Mouse (Mus musculus) hindbrain, embryonic 11.5 days (tissue): ENCODE data around the gene Fez2. TPM values are rescaled to one million over a fixed set of nuclear protein-coding genes. Genes with fewer than 3 reads are reported as not detected.

Source experiments
- ATAC-seq: fragments of 200-750 bp; cut with Nextera tagmentation; 2 replicates; pipeline ENCODE4 v1.8.0; 2017; ENCODE audit warnings: mild to moderate bottlenecking, moderate TSS enrichment, moderate library complexity; ENCODE audit not compliant: low FRiP score
- DNase-seq: peaks from one replicate; pipeline ENCODE4 v3.0.0-alpha.2; 2015; ENCODE audit warnings: low spot score
- H3K27ac ChIP-seq: fragments of 300-500 bp; sonication (generic); 2 replicates; pipeline ENCODE4 v1.5.1; 2014; ENCODE audit warnings: mild to moderate bottlenecking, low read depth, low read length
- H3K27me3 ChIP-seq: fragments of 300-500 bp; sonication (generic); 2 replicates; pipeline ENCODE4 v1.6.1; 2014; ENCODE audit warnings: mild to moderate bottlenecking, low read length, moderate library complexity, mixed read lengths; ENCODE audit not compliant: control insufficient read depth, insufficient read depth
- H3K36me3 ChIP-seq: fragments of 300-500 bp; sonication (generic); 2 replicates; pipeline ENCODE4 v1.6.1; 2014; ENCODE audit warnings: mild to moderate bottlenecking, low read length, moderate library complexity, mixed read lengths; ENCODE audit not compliant: control insufficient read depth, insufficient read depth
- H3K4me1 ChIP-seq: fragments of 300-500 bp; sonication (generic); replicated peaks from 2 replicates; pipeline ENCODE4 v1.6.1; 2014; ENCODE audit warnings: low read length, mixed read lengths; ENCODE audit not compliant: control insufficient read depth, insufficient read depth
- H3K4me2 ChIP-seq: fragments of 300-500 bp; sonication (generic); replicated peaks from 2 replicates; pipeline ENCODE4 v1.6.1; 2014; ENCODE audit warnings: mild to moderate bottlenecking, low read depth, low read length
- H3K4me3 ChIP-seq: fragments of 300-500 bp; sonication (generic); 2 replicates; pipeline ENCODE4 v1.5.1; 2014; ENCODE audit warnings: low read depth, low read length
- H3K9ac ChIP-seq: fragments of 300-500 bp; sonication (generic); 2 replicates; pipeline ENCODE4 v1.6.1; 2014; ENCODE audit warnings: low read depth, low read length
- H3K9me3 ChIP-seq: fragments of 300-500 bp; sonication (generic); 2 replicates; pipeline ENCODE4 v1.6.1; 2016; ENCODE audit warnings: low read length; ENCODE audit not compliant: control insufficient read depth
- WGBS: fragments of 180-500 bp; shearing (Covaris S2); extraction: QIAGEN DNeasy Blood & Tissue Kit; methylation state at CpG from one replicate; pipeline ENCODE4 v1.1.7; 2014; 5-methylcytosine and 5-hydroxymethylcytosine counted together
- polyA plus RNA-seq: library from polyadenylated mRNA; unstranded; fragments of >200 nt; fragmentation: Nextera tagmentation; extraction: Ambion mirVana; gene quantifications from 2 replicates; pipeline ENCODE4 v1.2.1, GENCODE M21; 2014

Gene Fez2
- polyA plus RNA-seq, 1 experiment from 2014 or later: 52.4 TPM

GRCm38 (mm10) chr17:78451886-78452285 is 33.9 kb upstream of the Fez2 start:
- no peak for DNase-seq
- 88% methylated on average over 6 of the region's 6 CpGs for WGBS

DNA sequence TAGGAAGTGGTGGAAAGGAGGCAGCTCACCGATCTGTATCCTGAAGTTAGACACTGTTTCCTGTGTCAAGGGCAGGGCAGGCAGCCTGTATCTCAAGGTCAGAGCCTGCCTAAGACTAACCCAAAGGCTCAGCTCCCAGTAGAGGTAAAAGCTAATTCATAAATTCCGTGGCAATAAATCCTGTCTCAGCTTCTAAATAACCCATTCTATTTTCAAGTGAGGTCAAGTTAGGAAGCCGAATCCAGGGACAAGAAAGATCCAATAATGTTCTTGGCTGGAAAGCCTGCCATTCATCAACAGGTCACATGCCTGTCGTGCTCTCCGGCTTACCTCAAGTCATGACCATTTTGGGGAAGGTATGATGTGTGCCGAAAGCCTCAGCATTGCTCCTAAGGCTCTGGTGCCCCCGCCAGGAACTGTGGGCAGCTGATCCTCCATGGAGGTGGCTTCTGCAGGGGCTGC is 33.4 kb upstream of the Fez2 start:
- Histone ChIP-seq H3K36me3 (no peaks in the 10 kb centered on the region), H3K4me1 (no peaks in the 10 kb centered on the region), H3K9ac (no peak overlapping the region), H3K27ac (no peak overlapping the region), H3K4me2 (no peak overlapping the region), H3K4me3 (no peak overlapping the region), H3K27me3 (no peaks in the 10 kb centered on the region), H3K9me3 (no peaks in the 10 kb centered on the region)
- DNase-seq (no peak), ATAC-seq (no peak)
- WGBS: 79% methylated on average over 7 of the region's 7 CpGs

More at GRCm38 (mm10) chr17:78451886-78452285, 33.9 kb upstream of the Fez2 start:
- no peaks in the 10 kb centered on the region for H3K9me3 ChIP-seq
- ATAC-seq: no peak
- H3K36me3 ChIP-seq: no peaks in the 10 kb centered on the region
- no peaks in the 10 kb centered on the region for H3K27me3 ChIP-seq
- H3K4me2 ChIP-seq: no peak overlapping the region
- H3K4me3 ChIP-seq: no peak overlapping the region
- H3K9ac ChIP-seq: no peak overlapping the region
- no peaks in the 10 kb centered on the region for H3K4me1 ChIP-seq
- no peak overlapping the region for H3K27ac ChIP-seq

- ATAC-seq: no peak
- H3K4me1 ChIP-seq: no peaks in the 10 kb centered on the region
Observed at GRCm38 (mm10) chr17:78449635-78450197, 31.8 kb upstream of the Fez2 start.

GRCm38 (mm10) chr17:78444826-78445225 is 26.9 kb upstream of the Fez2 start:
- H3K4me3 ChIP-seq: no peak overlapping the region

More at GRCm38 (mm10) chr17:78449635-78450197, 31.8 kb upstream of the Fez2 start:
- H3K4me2 ChIP-seq: no peak overlapping the region
- H3K9me3 ChIP-seq: no peaks in the 10 kb centered on the region
- no peaks in the 10 kb centered on the region for H3K27me3 ChIP-seq
- no peak overlapping the region for H3K4me3 ChIP-seq
- H3K36me3 ChIP-seq: no peaks in the 10 kb centered on the region
- H3K27ac ChIP-seq: no peak overlapping the region
- 62% methylated on average over 13 of the region's 13 CpGs for WGBS
- DNase-seq: no peak
- no peak overlapping the region for H3K9ac ChIP-seq

DNA sequence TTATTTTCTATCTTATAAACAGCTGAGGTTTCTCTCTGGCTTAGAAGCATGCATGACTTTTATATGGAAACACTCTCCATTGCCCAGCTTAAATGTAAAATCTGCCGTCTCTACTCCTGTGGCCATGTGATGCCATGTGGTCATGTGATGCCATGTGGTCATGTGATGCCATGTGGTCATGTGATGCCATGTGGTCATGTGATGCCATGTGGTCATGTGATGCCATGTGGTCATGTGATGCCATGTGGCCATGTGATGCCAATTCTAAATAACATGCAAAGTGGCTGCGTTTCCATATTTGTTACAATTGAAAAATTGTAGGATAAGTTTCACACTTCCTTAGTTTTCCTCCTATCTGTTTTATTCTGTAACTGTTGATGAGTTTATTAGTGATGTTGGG is 22.8 kb upstream of the Fez2 start:
- H3K36me3 ChIP-seq: no peaks in the 10 kb centered on the region
- H3K4me3 ChIP-seq: no peak overlapping the region
- no peaks in the 10 kb centered on the region for H3K27me3 ChIP-seq
- no peak overlapping the region for H3K9ac ChIP-seq
- DNase-seq (no peak), ATAC-seq (no peak)
- 94% methylated on average over 2 of the region's 2 CpGs for WGBS
- no peak overlapping the region for H3K4me2 ChIP-seq
- H3K27ac ChIP-seq: no peak overlapping the region
- H3K4me1 ChIP-seq: no peaks in the 10 kb centered on the region
- H3K9me3 ChIP-seq: no peaks in the 10 kb centered on the region

More at GRCm38 (mm10) chr17:78444826-78445225, 26.9 kb upstream of the Fez2 start:
- H3K4me1 ChIP-seq: no peaks in the 10 kb centered on the region
- no peak overlapping the region for H3K9ac ChIP-seq
- no peaks in the 10 kb centered on the region for H3K27me3 ChIP-seq
- no peaks in the 10 kb centered on the region for H3K36me3 ChIP-seq
- H3K9me3 ChIP-seq: no peaks in the 10 kb centered on the region
- whole genome bisulfite sequencing: 84% methylated on average over 7 of the region's 7 CpGs
- no peak overlapping the region for H3K4me2 ChIP-seq
- DNase-seq (no peak), ATAC-seq (no peak)
- H3K27ac ChIP-seq: no peak overlapping the region

- H3K9me3 ChIP-seq: no peaks in the 10 kb centered on the region
- DNase-seq: no peak
- no peaks in the 10 kb centered on the region for H3K4me1 ChIP-seq
- H3K36me3 ChIP-seq: no peaks in the 10 kb centered on the region
- WGBS: 98% methylated on average over 4 of the region's 4 CpGs
- ATAC-seq: no peak
- H3K4me3 ChIP-seq: no peak overlapping the region
- no peak overlapping the region for H3K27ac ChIP-seq
- H3K4me2 ChIP-seq: no peak overlapping the region
- H3K9ac ChIP-seq: no peak overlapping the region
- no peaks in the 10 kb centered on the region for H3K27me3 ChIP-seq
Observed at GRCm38 (mm10) chr17:78437161-78437560, 19.2 kb upstream of the Fez2 start.

DNA sequence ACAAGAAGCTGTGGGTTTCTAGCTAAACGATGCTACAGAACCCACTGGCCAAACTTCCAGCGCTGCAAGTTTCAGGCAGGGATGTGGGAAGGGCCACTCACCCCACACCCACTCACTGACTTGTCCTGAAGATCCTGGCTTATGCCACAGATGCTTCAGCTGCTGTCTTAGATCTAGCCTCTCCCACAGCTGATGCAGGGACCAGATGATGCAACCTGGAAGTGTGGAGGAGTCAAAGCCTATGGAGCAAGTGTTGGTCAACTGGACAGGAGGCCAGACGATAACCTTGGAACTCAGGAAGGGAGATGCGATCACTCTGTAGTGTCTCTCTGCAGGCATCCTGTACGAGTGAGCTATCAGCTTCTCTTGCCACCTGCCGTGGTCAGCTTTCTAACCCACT is 17.7 kb upstream of the Fez2 start:
- 92% methylated on average over 6 of the region's 6 CpGs for WGBS
- H3K4me1 ChIP-seq: no peaks in the 10 kb centered on the region
- ATAC-seq (no peak), DNase-seq (no peak)
- no peaks in the 10 kb centered on the region for H3K9me3 ChIP-seq
- no peak overlapping the region for H3K4me2 ChIP-seq
- no peak overlapping the region for H3K27ac ChIP-seq
- H3K9ac ChIP-seq: no peak overlapping the region
- H3K4me3 ChIP-seq: no peak overlapping the region
- no peaks in the 10 kb centered on the region for H3K27me3 ChIP-seq
- H3K36me3 ChIP-seq: no peaks in the 10 kb centered on the region

DNA sequence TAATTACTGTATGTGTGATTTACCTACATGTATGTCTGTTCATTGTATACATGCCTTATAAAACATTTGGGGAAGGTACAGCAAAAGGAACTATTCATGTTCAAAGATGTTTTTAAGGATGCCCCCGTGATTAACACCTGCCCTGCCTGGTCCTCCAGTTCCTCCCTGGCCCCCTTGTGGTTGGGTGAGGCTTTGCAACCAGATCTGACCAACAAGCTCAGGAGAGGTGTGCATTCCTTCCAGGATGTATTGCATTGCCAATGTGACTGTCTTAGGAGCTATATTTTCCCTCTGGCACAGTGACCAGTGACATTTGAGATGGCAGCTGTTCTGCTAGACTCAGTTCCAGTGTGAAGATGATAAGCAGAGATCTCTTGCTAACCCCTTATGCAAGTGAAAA is 16.8 kb upstream of the Fez2 start:
- 41% methylated on average over 1 of the region's 1 CpGs for WGBS
- Histone ChIP-seq H3K9ac (no peak overlapping the region), H3K4me3 (no peak overlapping the region), H3K4me1 (no peaks in the 10 kb centered on the region), H3K36me3 (no peaks in the 10 kb centered on the region), H3K27me3 (no peaks in the 10 kb centered on the region), H3K27ac (no peak overlapping the region), H3K9me3 (no peaks in the 10 kb centered on the region), H3K4me2 (no peak overlapping the region)
- DNase-seq (peak; percentile 62), ATAC-seq (no peak)

DNA sequence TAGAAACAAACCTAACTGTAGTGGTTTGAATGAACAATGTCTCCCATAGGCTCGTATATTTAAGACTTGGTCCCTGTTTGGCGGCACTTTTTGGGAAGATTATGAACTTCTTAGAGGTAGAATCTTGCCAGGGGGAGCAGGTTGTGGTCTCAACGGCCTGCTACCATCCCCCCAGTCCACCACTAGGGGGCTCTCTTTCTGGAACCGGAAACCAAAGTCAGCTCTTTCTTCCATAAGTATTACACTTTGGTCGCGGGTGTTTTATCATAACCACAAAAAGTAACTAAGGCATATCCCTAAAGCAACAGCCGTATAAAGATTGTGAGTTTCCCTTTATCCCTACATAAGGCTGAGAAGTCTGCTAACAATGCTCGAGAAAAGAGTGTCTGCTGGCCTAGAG is 12.4 kb upstream of the Fez2 start:
- H3K9ac ChIP-seq: no peak overlapping the region
- H3K36me3 ChIP-seq: no peaks in the 10 kb centered on the region
- ATAC-seq (no peak), DNase-seq (no peak)
- no peak overlapping the region for H3K27ac ChIP-seq
- H3K4me3 ChIP-seq: no peak overlapping the region
- WGBS: 69% methylated on average over 8 of the region's 8 CpGs
- H3K4me2 ChIP-seq: no peak overlapping the region
- no peaks in the 10 kb centered on the region for H3K9me3 ChIP-seq
- no peaks in the 10 kb centered on the region for H3K4me1 ChIP-seq
- no peaks in the 10 kb centered on the region for H3K27me3 ChIP-seq
